Mouse (Mus musculus) C2C12 (cell line): ENCODE measurements at regions not wholly inside any gene's neighbourhood (a gene's known extent, or its start where the extent isn't known, plus 50 kb on each side); places are given as distances from the start of the nearest gene placed in this dataset.

Experiments
- H3K27me3 ChIP-seq: one replicate; pipeline ENCODE4 v1.6.1; 2011; ENCODE audit not compliant: control insufficient read depth, insufficient read depth, insufficient read length
- H3K36me3 ChIP-seq: one replicate; pipeline ENCODE4 v1.6.1; 2011; ENCODE audit not compliant: control insufficient read depth, insufficient read depth
- H3K4me3 ChIP-seq: one replicate; pipeline ENCODE4 v1.5.1; 2011; ENCODE audit warnings: mild to moderate bottlenecking, control low read depth; ENCODE audit not compliant: poor library complexity, insufficient read depth, severe bottlenecking
- H3K79me2 ChIP-seq: one replicate; pipeline ENCODE4 v1.6.1; 2011; ENCODE audit not compliant: control insufficient read depth, insufficient read depth
- H3K79me3 ChIP-seq: one replicate; pipeline ENCODE4 v1.6.1; 2011; ENCODE audit warnings: low read depth, control low read depth
- H3ac ChIP-seq: one replicate; pipeline ENCODE3; 2011; ENCODE audit warnings: low read depth; ENCODE audit not compliant: control insufficient read depth, insufficient read length
- CEBPB ChIP-seq: IDR thresholded peaks from one replicate; pipeline ENCODE4 v1.6.1; 2011; ENCODE audit warnings: low read depth, mild to moderate bottlenecking, control low read depth, moderate library complexity
- CTCF ChIP-seq: IDR thresholded peaks from one replicate; pipeline ENCODE4 v1.5.1; 2011; ENCODE audit not compliant: control insufficient read depth, insufficient read depth, insufficient read length
- FOSL1 ChIP-seq: IDR thresholded peaks from one replicate; pipeline ENCODE4 v1.8.0; 2011; ENCODE audit warnings: mild to moderate bottlenecking, low read length; ENCODE audit not compliant: poor library complexity, insufficient read depth, severe bottlenecking
- MAX ChIP-seq: IDR thresholded peaks from one replicate; pipeline ENCODE4 v1.6.1; 2011; ENCODE audit warnings: mild to moderate bottlenecking, control low read depth
- MYOD1 ChIP-seq: IDR thresholded peaks from one replicate; pipeline ENCODE4 v1.6.1; 2011; ENCODE audit warnings: low read depth; ENCODE audit not compliant: control insufficient read depth, insufficient read length
- MYOG ChIP-seq: IDR thresholded peaks from one replicate; pipeline ENCODE4 v1.6.1; 2011; ENCODE audit not compliant: control insufficient read depth, insufficient read length; ENCODE audit errors: extremely low read depth
- USF1 ChIP-seq: IDR thresholded peaks from one replicate; pipeline ENCODE4 v1.6.1; 2011; ENCODE audit warnings: low read depth, mild to moderate bottlenecking, control low read depth, moderate library complexity

GRCm38 (mm10) chr1:20673351-20673750 is 55.5 kb upstream of the Pkhd1 start:
- no peaks in the 10 kb centered on the region for H3K27me3 ChIP-seq
- no peak overlapping the region for H3K4me3 ChIP-seq
- TF ChIP-seq MAX (no peak), USF1 (no peak), CEBPB (no peak), MYOG (no peak), MYOD1 (no peak), FOSL1 (no peak), CTCF (no peak)
- no peaks in the 10 kb centered on the region for H3K36me3 ChIP-seq
- no peaks in the 10 kb centered on the region for H3K79me2 ChIP-seq
- H3ac ChIP-seq, result no peak overlapping the region
- no peaks in the 10 kb centered on the region for H3K79me3 ChIP-seq

- no peaks in the 10 kb centered on the region for H3K79me3 ChIP-seq
- no peaks in the 10 kb centered on the region for H3K79me2 ChIP-seq
- H3ac ChIP-seq, result no peak overlapping the region
- no peaks in the 10 kb centered on the region for H3K27me3 ChIP-seq
- TF ChIP-seq MAX (no peak), MYOG (no peak), CEBPB (no peak), USF1 (no peak), CTCF (no peak), MYOD1 (no peak), FOSL1 (no peak)
- no peaks in the 10 kb centered on the region for H3K36me3 ChIP-seq
- H3K4me3 ChIP-seq, result no peak overlapping the region
Measured at GRCm38 (mm10) chr1:20674615-20675014, 56.1 kb upstream of the Il17a start.

DNA sequence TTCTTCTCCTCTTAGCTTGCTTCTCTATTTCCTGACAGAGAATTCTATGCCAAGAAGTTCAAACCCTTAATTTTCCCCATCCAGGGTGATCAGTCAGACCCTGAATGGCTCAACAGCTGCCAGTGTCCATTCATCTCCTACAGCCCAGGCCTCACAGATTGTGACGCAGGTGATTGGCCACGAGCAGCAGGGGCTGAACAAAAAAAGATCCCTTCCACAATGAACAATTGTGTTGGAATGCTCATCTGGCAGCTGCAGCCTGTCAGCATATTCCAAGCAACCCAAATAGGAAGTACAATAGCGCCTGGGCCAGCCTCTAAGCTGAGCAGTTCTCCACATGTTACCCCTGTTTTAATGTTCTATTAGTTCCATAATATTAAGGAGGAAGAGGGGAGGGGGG is 52.7 kb upstream of the Il17a start:
- H3K79me2 ChIP-seq, result no peaks in the 10 kb centered on the region
- H3K79me3 ChIP-seq, result no peaks in the 10 kb centered on the region
- no peak overlapping the region for H3ac ChIP-seq
- no peaks in the 10 kb centered on the region for H3K36me3 ChIP-seq
- TF ChIP-seq MYOG, result no peak
- TF ChIP-seq MYOD1, result peak; percentile 96
- no peak overlapping the region for H3K4me3 ChIP-seq
- no peaks in the 10 kb centered on the region for H3K27me3 ChIP-seq

DNA sequence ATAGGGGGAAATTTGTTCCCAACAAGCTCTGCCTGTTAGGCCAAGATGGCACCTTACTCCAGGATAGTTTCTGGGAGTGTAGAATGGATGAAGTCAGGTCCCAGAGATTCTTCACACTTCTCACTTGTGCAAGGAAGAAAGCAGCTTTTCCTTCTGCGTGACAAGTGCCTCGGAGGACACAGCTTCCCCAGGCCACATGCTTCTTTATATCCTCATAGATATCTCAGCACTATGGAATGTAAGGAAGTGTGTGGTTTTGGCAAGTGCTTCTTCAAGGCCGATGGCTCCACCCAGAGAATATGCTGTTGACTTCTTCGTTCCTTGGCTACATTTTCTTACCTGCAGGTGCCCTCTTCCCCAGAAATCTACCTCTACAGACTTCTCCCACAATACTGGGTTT is 51.9 kb upstream of the Il17a start:
- no peaks in the 10 kb centered on the region for H3K27me3 ChIP-seq
- no peaks in the 10 kb centered on the region for H3K79me2 ChIP-seq
- no peaks in the 10 kb centered on the region for H3K79me3 ChIP-seq
- no peak overlapping the region for H3ac ChIP-seq
- no peaks in the 10 kb centered on the region for H3K36me3 ChIP-seq
- no peak overlapping the region for H3K4me3 ChIP-seq
- TF ChIP-seq MAX (peak; percentile 86), FOSL1 (no peak), CEBPB (no peak), MYOD1 (peak; percentile 16), USF1 (no peak)

- no peaks in the 10 kb centered on the region for H3K36me3 ChIP-seq
- H3ac ChIP-seq, result no peak overlapping the region
- H3K79me2 ChIP-seq, result no peaks in the 10 kb centered on the region
- no peaks in the 10 kb centered on the region for H3K27me3 ChIP-seq
- H3K79me3 ChIP-seq, result no peaks in the 10 kb centered on the region
- no peak overlapping the region for H3K4me3 ChIP-seq
- TF ChIP-seq MYOG (no peak), MAX (no peak), CEBPB (no peak), USF1 (no peak), MYOD1 (no peak), CTCF (no peak), FOSL1 (no peak)
Measured at GRCm38 (mm10) chr1:20679299-20679698, 51.4 kb upstream of the Il17a start.

- TF ChIP-seq CTCF (no peak), MYOG (no peak), MAX (no peak), MYOD1 (no peak), USF1 (no peak), FOSL1 (no peak), CEBPB (no peak)
- H3K27me3 ChIP-seq, result no peaks in the 10 kb centered on the region
- no peaks in the 10 kb centered on the region for H3K36me3 ChIP-seq
- no peak overlapping the region for H3K4me3 ChIP-seq
- no peaks in the 10 kb centered on the region for H3K79me2 ChIP-seq
- no peaks in the 10 kb centered on the region for H3K79me3 ChIP-seq
- no peak overlapping the region for H3ac ChIP-seq
Measured at GRCm38 (mm10) chr1:20679744-20680341, 50.9 kb upstream of the Il17a start.
